Mouse (Mus musculus): ENCODE results near the gene Chmp1a.
"Not testable (repeated sequence)": the region's sequence is repeated elsewhere in the genome, so short reads cannot be mapped to it uniquely, and the experiment has no call there.

The Chmp1a gene

GRCm38 (mm10) chr8:123212321-123213117 is at the start of gene Chmp1a, which contains the start of gene Spata33:
Chmp1a (minus strand) TSS chr8:123212763.
Spata33 (plus strand) TSS chr8:123212832.
- peak; percentile 87 for DNase-seq

- DNase-seq: not testable (repeated sequence)
These were observed 45.0 kb upstream of the Chmp1a start for GRCm38 (mm10) chr8:123257593-123257992.

- peak; percentile 77 for DNase-seq
These were observed 44.6 kb upstream of the Chmp1a start for GRCm38 (mm10) chr8:123257114-123257513.

- no peak for DNase-seq
These were observed 42.6 kb upstream of the Chmp1a start for GRCm38 (mm10) chr8:123255170-123255569.

GRCm38 (mm10) chr8:123254099-123254885 is 41.7 kb upstream of the Chmp1a start, which contains the start of the genes Zfp276 and Vps9d1:
Zfp276 (plus strand) TSS chr8:123254195.
Vps9d1 (minus strand) TSS chr8:123254348.
- DNase-seq: peak; percentile 80

GRCm38 (mm10) chr8:123253451-123254098 is 41.0 kb upstream of the Chmp1a start:
- DNase-seq: no peak

- no peak for DNase-seq
These were observed 40.4 kb upstream of the Chmp1a start for GRCm38 (mm10) chr8:123252925-123253324.

GRCm38 (mm10) chr8:123250940-123251339 is 38.4 kb upstream of the Chmp1a start:
- DNase-seq: no peak

- no peak for DNase-seq
These were observed 36.0 kb upstream of the Chmp1a start for GRCm38 (mm10) chr8:123248596-123248995.

GRCm38 (mm10) chr8:123247748-123248147 is 35.2 kb upstream of the Chmp1a start:
- DNase-seq: no peak

GRCm38 (mm10) chr8:123245543-123245942 is 33.0 kb upstream of the Chmp1a start:
- no peak for DNase-seq

- no peak for DNase-seq
These were observed 31.8 kb upstream of the Chmp1a start for GRCm38 (mm10) chr8:123244382-123244781.

GRCm38 (mm10) chr8:123243053-123243452 is 30.5 kb upstream of the Chmp1a start:
- no peak for DNase-seq

- no peak for DNase-seq
These were observed 29.8 kb upstream of the Chmp1a start for GRCm38 (mm10) chr8:123242107-123242923.

- DNase-seq: no peak
These were observed 26.8 kb upstream of the Chmp1a start for GRCm38 (mm10) chr8:123239398-123239797.

GRCm38 (mm10) chr8:123235520-123236497 is 23.2 kb upstream of the Chmp1a start, which contains the start of gene Spata2l:
Spata2l (minus strand) TSS chr8:123236233.
- DNase-seq: peak; percentile 92

GRCm38 (mm10) chr8:123234918-123235519 is 22.5 kb upstream of the Chmp1a start:
- DNase-seq: peak; percentile 90

- DNase-seq: no peak
These were observed 21.2 kb upstream of the Chmp1a start for GRCm38 (mm10) chr8:123233760-123234159.

GRCm38 (mm10) chr8:123233300-123233699 is 20.7 kb upstream of the Chmp1a start:
- DNase-seq: no peak

GRCm38 (mm10) chr8:123232553-123232952 is 20.0 kb upstream of the Chmp1a start:
- DNase-seq: peak; percentile 54
